Mouse (Mus musculus): ENCODE measurements at regions not wholly inside any gene's neighbourhood (a gene's known extent, or its start where the extent isn't known, plus 50 kb on each side); places are given as distances from the start of the nearest gene placed in this dataset.
A peak's percentile ranks its signal among the peaks of the same experiment; 100 is the strongest.

DNA sequence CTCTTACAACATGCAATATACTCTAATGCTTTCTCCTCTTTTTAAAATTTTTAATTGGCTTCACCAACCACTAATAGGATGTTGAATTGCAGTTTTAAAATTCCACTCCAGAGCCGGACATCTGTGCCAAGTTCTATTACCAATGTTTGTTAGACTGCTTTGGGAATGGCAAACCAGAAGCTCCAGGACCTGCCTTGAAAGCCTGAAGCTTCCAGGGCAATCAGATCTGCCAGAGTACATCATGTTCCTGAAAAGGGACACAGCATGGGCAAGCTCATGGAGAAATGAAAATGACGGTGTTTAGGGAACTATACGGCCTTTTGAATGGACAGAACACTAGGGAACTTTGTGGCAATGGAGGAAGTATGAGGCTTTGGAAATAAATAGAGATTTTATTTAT lies 187.8 kb upstream of the Spaca1 start:
- Histone ChIP-seq H3K27ac (no peak overlapping the region), H3K4me3 (no peak overlapping the region), H3K36me3 (replicated peaks) (no peaks in the 10 kb centered on the region), H3K4me1 (peaks cover 13% of the 10 kb centered on the region), H3K9me3 (no peaks in the 10 kb centered on the region), H3K27me3 (ENCODE audit: poor library complexity, severe bottlenecking) (no peaks in the 10 kb centered on the region)
- DNase-seq (ENCODE audit: extremely low spot score, low spot score), result no peak
- WGBS, result 93% methylated on average over 3 of the region's 3 CpGs

DNA sequence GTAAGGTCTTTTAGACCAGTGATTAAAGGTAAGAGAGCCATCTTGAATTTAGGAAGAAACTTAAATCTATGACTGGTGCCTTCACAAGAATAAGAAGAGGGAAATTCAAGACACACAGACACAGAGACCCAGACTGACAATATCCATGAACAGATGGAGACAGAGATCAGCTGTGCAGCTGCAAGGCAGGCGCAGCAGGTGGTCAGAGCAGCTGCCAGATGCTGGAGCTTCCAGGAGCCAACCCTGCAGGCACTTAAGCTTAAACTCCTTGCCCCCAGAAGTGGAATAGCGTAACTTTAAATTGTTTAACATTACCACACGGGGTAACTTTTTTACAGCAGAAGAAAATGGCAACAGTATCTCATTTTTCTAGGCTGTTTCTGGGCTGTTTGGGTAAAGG lies 189.6 kb upstream of the Spaca1 start:
- DNase-seq (ENCODE audit: extremely low spot score, low spot score), result no peak
- Histone ChIP-seq H3K9me3 (no peaks in the 10 kb centered on the region), H3K27me3 (ENCODE audit: poor library complexity, severe bottlenecking) (no peaks in the 10 kb centered on the region), H3K27ac (no peak overlapping the region), H3K4me1 (peaks cover 17% of the 10 kb centered on the region), H3K4me3 (no peak overlapping the region), H3K36me3 (replicated peaks) (no peaks in the 10 kb centered on the region)
- 67% methylated on average over 3 of the region's 3 CpGs for WGBS

DNA sequence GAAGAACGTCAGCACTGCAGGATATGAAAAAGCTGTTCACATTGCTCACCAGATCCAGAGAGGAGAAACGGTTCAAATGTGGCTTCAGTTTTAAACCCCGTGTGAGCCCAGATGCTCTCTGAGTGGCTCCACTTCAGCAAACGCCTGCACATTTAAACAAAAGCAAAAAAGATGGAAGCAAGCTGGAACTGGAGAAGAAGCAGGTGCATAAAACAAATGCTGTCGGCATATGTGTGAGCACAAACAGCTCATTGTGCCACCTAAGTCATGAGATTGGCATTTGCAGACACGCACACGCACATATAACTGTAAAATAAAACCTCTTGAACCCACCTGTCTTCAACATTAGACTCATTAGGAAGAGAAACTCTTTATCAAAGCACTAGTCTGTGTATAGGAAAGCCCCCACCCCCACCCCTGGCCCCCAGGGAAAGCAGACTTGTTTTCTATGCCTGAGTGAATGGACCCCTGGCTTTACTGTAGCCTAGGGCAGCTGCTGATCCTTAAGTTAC lies 191.1 kb upstream of the Spaca1 start:
- Histone ChIP-seq H3K27ac (no peak overlapping the region; the same call in 1 of the 2 replicates), H3K4me1 (peaks cover 18% of the 10 kb centered on the region), H3K9me3 (no peaks in the 10 kb centered on the region), H3K4me3 (no peak overlapping the region), H3K27me3 (ENCODE audit: poor library complexity, severe bottlenecking) (no peaks in the 10 kb centered on the region), H3K36me3 (replicated peaks) (no peaks in the 10 kb centered on the region)
- WGBS, result 67% methylated on average over 7 of the region's 7 CpGs
- no peak for DNase-seq (ENCODE audit: extremely low spot score, low spot score)

DNA sequence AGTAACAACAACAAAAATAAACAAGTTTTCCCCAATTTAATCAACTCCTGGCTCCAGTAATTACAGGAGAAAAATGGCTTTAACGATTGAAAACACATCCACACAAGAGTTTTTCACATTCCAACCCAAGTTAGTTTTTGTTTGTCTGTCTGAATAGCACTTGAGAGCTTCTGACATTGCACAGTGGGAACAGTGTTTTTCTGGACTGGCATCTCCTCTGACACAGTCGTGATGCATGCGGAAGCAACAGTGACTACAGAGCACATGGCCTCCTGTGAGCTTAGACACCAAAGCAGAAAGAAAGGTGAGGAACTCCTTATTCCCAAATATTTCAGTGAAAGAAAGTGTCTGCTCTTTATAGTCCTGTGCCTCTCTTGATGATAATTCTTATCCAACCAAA lies 191.7 kb upstream of the Spaca1 start:
- Histone ChIP-seq H3K27ac (no peak overlapping the region), H3K4me3 (no peak overlapping the region), H3K9me3 (no peaks in the 10 kb centered on the region), H3K27me3 (ENCODE audit: poor library complexity, severe bottlenecking) (no peaks in the 10 kb centered on the region), H3K4me1 (peaks cover 18% of the 10 kb centered on the region), H3K36me3 (replicated peaks) (no peaks in the 10 kb centered on the region)
- DNase-seq (ENCODE audit: extremely low spot score, low spot score), result no peak
- 66% methylated on average over 3 of the region's 3 CpGs for WGBS

DNA sequence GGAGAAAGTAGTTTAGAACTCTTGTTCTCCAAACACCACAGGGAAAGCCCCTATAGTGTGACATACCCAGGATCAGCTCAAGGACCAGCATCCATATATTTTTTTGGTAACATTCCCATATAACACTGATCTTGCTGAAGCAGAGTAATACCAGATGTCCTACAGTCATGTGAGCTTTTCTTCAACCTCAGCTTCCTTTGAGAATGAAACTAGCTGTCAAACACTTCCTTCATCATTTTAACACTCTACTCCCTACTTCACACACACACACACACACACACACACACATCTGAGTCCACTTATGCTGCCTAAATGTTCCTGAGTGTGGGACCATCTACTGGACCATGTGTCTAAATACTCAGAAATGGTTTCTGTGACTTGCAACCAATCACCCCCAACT lies 209.5 kb upstream of the Spaca1 start:
- Histone ChIP-seq H3K4me3 (no peak overlapping the region), H3K27me3 (ENCODE audit: poor library complexity, severe bottlenecking) (no peaks in the 10 kb centered on the region), H3K9me3 (no peaks in the 10 kb centered on the region), H3K27ac (no peak overlapping the region), H3K4me1 (no peaks in the 10 kb centered on the region), H3K36me3 (replicated peaks) (no peaks in the 10 kb centered on the region)
- DNase-seq (ENCODE audit: extremely low spot score, low spot score), result no peak

DNA sequence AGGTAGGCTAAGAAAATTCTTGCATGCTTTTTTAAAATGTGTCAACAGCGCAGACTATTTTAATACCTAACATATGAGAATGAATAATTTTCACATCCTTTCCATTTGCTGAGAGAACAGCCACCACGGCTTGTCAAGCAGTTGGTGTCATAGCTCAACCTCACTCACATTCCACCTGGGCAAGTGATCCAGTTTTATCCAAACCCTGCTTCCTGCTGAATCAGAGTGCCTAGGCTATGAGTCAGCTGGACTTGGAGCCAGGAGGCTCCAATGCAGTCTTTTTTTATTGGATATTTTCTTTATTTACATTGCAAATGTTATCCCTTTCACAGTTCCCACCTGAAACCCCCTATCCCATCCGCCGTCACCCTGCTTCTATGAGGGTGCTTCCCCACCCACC lies 210.5 kb upstream of the Spaca1 start:
- no peaks in the 10 kb centered on the region for H3K36me3 ChIP-seq (replicated peaks)
- H3K4me3 ChIP-seq, result no peak overlapping the region
- no peaks in the 10 kb centered on the region for H3K4me1 ChIP-seq
- no peak for DNase-seq (ENCODE audit: extremely low spot score, low spot score)
- WGBS, result 91% methylated on average over 4 of the region's 4 CpGs
- no peaks in the 10 kb centered on the region for H3K9me3 ChIP-seq
- H3K27ac ChIP-seq, result no peak overlapping the region
- H3K27me3 ChIP-seq (ENCODE audit: poor library complexity, severe bottlenecking), result no peaks in the 10 kb centered on the region

DNA sequence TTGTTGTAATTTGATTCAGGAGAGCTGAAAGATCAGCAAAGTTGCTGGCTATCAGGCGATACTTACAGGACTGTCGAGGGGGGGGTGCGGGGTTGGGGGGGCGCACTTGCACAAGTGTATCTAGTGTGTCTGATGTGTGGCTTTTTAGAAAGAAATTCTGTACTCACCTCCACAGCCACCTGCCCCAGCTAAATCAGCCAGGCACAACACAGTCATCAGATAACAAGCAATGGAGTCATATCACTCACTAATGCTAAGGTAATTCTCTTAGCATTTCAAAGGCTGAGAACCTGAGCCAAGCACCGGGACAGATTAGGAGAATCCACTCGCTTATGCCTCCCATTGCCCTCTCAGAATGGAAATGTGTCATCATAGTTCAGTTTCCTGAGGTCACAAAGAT lies 211.8 kb upstream of the Spaca1 start:
- no peak overlapping the region for H3K27ac ChIP-seq
- H3K27me3 ChIP-seq (ENCODE audit: poor library complexity, severe bottlenecking), result no peaks in the 10 kb centered on the region
- DNase-seq (ENCODE audit: extremely low spot score, low spot score), result no peak
- H3K4me1 ChIP-seq, result no peaks in the 10 kb centered on the region
- H3K4me3 ChIP-seq, result no peak overlapping the region
- H3K9me3 ChIP-seq, result no peaks in the 10 kb centered on the region
- WGBS, result 77% methylated on average over 6 of the region's 6 CpGs
- no peaks in the 10 kb centered on the region for H3K36me3 ChIP-seq (replicated peaks)

DNA sequence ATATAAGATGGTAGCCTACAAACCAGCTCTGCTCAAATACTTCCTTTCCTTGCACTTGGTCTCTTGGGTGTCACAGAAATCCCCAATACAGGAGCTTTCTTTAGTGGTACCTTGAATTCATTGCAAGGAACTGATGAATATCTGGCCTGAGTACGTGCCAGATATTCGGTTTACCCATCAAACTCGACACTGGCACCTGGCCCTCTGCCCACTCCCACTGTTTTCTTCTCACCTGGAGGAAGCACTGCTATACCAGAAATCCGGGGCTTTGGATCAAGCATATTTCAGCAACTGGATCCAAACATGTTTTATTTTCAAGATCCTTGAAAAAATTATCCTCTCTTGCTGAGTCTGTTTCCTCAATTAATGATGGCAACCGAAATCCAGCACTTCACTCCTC lies 214.4 kb upstream of the Spaca1 start:
- 88% methylated on average over 5 of the region's 5 CpGs for WGBS
- no peak for DNase-seq (ENCODE audit: extremely low spot score, low spot score)
- Histone ChIP-seq H3K4me3 (no peak overlapping the region), H3K27ac (no peak overlapping the region), H3K36me3 (replicated peaks) (no peaks in the 10 kb centered on the region), H3K9me3 (no peaks in the 10 kb centered on the region), H3K27me3 (ENCODE audit: poor library complexity, severe bottlenecking) (no peaks in the 10 kb centered on the region), H3K4me1 (no peaks in the 10 kb centered on the region)

DNA sequence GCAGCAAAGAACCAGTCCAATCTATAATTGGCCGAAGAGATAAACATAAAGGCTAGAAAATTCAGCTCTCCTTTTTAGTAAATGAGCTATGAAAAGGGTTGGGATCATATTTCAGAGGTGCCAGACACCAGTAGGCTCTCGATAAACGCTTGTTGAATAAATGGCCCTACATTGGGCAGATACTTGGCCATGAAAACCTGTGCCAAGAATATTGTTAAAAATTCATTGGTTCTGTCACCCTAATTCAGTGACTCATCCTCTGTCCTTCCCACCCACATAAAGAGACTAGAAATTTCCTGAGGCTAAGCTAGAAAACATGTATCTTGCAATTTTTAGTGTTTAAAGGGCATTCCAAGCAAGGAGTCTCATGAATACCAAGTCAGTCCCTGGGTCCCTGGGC lies 224.3 kb upstream of the Spaca1 start:
- Histone ChIP-seq H3K27ac (no peak overlapping the region), H3K4me1 (peaks cover 19% of the 10 kb centered on the region), H3K36me3 (replicated peaks) (no peaks in the 10 kb centered on the region), H3K9me3 (no peaks in the 10 kb centered on the region), H3K4me3 (no peak overlapping the region), H3K27me3 (ENCODE audit: poor library complexity, severe bottlenecking) (no peaks in the 10 kb centered on the region)
- DNase-seq (ENCODE audit: extremely low spot score, low spot score), result no peak
- 74% methylated on average over 3 of the region's 3 CpGs for WGBS

DNA sequence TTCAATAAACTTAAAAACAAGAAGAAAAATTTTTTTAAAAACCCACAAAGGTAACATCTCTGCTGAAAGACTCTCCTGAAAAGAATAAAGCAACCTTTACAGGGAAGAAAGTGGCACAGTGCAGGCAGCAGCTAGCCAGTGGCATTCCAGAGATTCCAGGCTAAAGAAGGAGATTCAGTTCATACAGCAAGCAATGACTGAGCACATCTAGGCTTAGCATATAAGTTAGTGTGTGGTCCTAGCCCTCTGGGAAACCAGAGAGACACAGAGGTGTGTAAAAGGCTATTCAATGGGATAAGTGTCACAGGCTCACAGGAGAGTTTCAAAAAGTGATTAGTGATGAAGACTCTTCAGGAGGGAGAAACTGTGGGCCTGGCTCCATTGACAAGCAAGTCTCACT lies 225.4 kb upstream of the Spaca1 start:
- H3K9me3 ChIP-seq, result no peaks in the 10 kb centered on the region
- no peaks in the 10 kb centered on the region for H3K27me3 ChIP-seq (ENCODE audit: poor library complexity, severe bottlenecking)
- H3K4me3 ChIP-seq, result no peak overlapping the region
- DNase-seq (ENCODE audit: extremely low spot score, low spot score), result peak; percentile 20
- peak overlapping the region; percentile 63; the same call in 1 of the 2 replicates for H3K27ac ChIP-seq
- no peaks in the 10 kb centered on the region for H3K36me3 ChIP-seq (replicated peaks)
- H3K4me1 ChIP-seq, result peaks cover 19% of the 10 kb centered on the region

DNA sequence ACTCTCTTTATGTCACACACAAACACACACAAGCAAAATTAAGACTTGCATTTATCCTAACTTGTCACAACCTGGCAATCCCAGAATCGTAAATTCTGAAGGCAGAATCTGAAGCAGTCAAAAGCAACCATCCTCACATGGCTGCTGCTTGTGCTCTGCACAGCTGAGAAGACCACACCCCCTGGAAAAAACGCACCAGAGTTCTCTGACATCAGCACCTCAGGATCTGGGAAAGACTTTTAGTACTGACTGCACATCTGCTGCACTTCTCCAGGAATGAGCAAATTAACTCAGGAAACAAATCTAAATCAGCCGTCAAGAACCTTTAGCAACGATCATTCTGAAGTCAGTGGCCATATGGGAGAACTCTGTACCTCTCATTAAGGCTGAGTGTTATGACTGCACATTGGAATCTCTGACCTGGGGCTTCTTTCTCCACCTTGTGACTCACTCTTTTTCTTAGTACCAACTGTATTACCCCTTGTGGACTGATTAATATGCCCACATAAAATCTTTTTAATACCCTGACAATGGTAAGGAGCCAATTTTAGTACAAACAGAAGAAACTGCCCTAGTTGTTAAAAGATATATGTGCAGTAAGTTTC lies 248.1 kb upstream of the Akirin2 start:
- Histone ChIP-seq H3K9me3 (no peaks in the 10 kb centered on the region), H3K4me3 (no peak overlapping the region), H3K27me3 (ENCODE audit: poor library complexity, severe bottlenecking) (no peaks in the 10 kb centered on the region), H3K4me1 (no peaks in the 10 kb centered on the region), H3K36me3 (replicated peaks) (no peaks in the 10 kb centered on the region), H3K27ac (no peak overlapping the region)
- WGBS, result 81% methylated on average over 4 of the region's 4 CpGs
- DNase-seq (ENCODE audit: extremely low spot score, low spot score), result no peak

DNA sequence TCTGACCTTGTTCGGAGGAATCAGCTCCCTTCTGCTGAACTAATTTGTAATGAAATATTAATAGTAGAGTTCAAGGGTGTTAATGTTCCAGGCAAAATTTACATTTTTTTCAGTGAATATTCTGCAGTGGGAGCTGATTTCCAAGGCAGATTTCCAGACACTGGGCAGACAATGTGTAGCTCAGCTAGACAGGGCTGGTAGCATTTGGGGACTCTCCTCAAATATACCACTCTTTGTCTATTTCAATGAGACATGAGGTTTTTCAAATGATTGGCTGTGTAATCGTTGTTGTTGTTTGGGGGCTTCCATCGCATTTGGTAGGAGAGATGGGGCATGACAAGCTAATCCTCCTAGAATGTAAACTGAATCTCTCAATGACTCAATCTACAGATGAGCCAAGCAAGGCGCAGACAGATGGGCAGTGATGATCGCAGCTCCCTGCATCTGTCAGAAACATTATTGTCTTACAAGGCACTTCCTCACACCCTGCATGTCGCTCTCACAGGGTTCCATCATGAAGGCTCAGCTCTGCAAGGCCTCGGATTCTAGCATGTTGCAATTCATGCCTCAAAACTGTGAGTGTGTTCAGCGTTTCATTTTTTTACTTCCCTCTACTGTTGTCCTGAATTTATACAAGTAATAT lies 241.7 kb upstream of the Akirin2 start:
- no peaks in the 10 kb centered on the region for H3K4me1 ChIP-seq
- no peak overlapping the region for H3K27ac ChIP-seq
- no peak overlapping the region for H3K4me3 ChIP-seq
- H3K9me3 ChIP-seq, result no peaks in the 10 kb centered on the region; the same call in 1 of the 2 replicates
- DNase-seq (ENCODE audit: extremely low spot score, low spot score), result no peak
- WGBS, result 89% methylated on average over 8 of the region's 8 CpGs
- H3K27me3 ChIP-seq (ENCODE audit: poor library complexity, severe bottlenecking), result no peaks in the 10 kb centered on the region
- H3K36me3 ChIP-seq (replicated peaks), result no peaks in the 10 kb centered on the region

DNA sequence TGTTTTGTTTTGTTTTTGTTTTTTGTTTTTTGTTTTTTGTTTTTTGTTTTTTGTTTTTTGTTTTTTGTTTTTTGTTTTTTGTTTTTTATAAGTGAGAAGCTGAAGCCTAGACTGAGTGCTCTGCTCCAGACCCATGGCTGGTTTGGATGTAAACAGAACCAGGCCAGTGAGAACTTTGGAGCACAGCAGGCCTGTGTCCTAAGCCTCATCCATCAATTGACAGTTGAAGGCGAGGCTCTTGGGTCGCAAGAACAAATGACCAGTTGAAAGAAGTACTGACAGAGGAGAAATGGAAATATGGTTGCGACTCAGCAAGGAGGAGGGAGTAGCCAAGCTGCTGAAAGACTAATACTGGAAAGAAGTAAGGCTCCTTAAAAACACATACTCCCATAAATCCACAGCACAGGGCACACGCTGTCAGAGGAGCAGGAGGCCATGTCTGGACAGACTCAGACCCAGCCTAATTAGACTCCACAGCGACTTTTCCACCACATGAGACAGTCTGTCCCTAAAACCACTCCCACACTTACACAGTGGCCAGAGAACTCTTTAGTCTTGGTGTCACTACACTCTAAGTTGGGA lies 240.6 kb upstream of the Akirin2 start:
- no peaks in the 10 kb centered on the region for H3K27me3 ChIP-seq (ENCODE audit: poor library complexity, severe bottlenecking)
- H3K9me3 ChIP-seq, result no peaks in the 10 kb centered on the region; the same call in 1 of the 2 replicates
- no peak for DNase-seq (ENCODE audit: extremely low spot score, low spot score)
- H3K36me3 ChIP-seq (replicated peaks), result no peaks in the 10 kb centered on the region
- WGBS, result 71% methylated on average over 5 of the region's 5 CpGs
- no peak overlapping the region for H3K27ac ChIP-seq
- no peak overlapping the region for H3K4me3 ChIP-seq
- H3K4me1 ChIP-seq, result no peaks in the 10 kb centered on the region

Measured in forebrain, embryonic 10.5 days (tissue).